Mouse (Mus musculus) megakaryocyte progenitor cell, adult 5-6 weeks (primary cell): ENCODE measurements around the gene Gm10959. TPM values are rescaled to one million over a fixed set of nuclear protein-coding genes. Genes with fewer than 3 reads are reported as not detected.

Source experiments
- ATAC-seq: replicated peaks from 2 replicates; pipeline ENCODE4 v1.8.0; 2016; ENCODE audit warnings: mild to moderate bottlenecking, moderate TSS enrichment, inconsistent platforms; ENCODE audit not compliant: poor library complexity
- total RNA-seq, 2 experiments: library from RNA; stranded (forward) in 1 of 2; stranded (reverse) in 1 of 2; fragments of 157-497, 149-512 nt in 1 of 2; fragments of 200-1000 nt in 1 of 2; gene quantifications; 2 replicates each; pipeline versions ENCODE4 v1.2.3 to v1.2.4; 2015 to 2017

Gm10959 gene
- total RNA-seq, 2 experiments from 2014 or later, result not detected

GRCm38 (mm10) chr3:122895189-122895731, 23.9 kb downstream of the Gm10959 start:
- ATAC-seq, result no peak

- no peak for ATAC-seq
Observed at GRCm38 (mm10) chr3:122894772-122895171, 24.4 kb downstream of the Gm10959 start, which contains the start of gene Fabp2. Gene Fabp2 (plus strand): TSS chr3:122895072.

GRCm38 (mm10) chr3:122888371-122888819, 30.8 kb downstream of the Gm10959 start:
- peak; percentile 79 for ATAC-seq

- ATAC-seq, result no peak
Observed at GRCm38 (mm10) chr3:122887505-122888301, 31.5 kb downstream of the Gm10959 start.

DNA sequence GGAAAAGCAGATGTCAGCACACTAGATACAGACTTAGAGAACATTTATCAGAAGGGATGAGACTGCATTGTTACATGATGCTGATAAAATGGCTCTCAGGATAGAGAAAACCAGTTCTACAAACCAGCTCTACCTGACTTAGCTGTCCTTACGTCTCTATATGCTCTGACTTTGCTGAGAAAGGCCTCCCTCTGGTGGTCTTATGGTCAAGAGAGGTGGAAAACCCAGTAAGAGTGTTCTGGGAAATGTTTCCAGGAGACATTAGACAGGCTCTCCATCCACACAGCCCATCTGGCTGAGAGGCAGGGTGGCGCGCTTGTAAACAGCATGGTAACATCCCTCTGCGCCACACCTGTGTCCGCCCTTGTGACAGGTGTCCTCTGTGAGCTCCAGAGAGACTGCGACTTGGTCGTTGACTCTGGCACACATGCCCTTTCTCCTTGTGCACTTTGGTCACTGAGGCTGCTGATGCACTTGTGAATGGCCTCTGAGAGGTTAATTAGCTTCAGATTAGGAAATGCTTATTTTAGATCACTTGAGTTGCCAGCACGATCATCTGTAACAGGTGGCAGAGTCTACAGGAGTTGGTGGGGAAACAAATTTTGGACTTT, 40.4 kb downstream of the Gm10959 start:
- ATAC-seq, result no peak

DNA sequence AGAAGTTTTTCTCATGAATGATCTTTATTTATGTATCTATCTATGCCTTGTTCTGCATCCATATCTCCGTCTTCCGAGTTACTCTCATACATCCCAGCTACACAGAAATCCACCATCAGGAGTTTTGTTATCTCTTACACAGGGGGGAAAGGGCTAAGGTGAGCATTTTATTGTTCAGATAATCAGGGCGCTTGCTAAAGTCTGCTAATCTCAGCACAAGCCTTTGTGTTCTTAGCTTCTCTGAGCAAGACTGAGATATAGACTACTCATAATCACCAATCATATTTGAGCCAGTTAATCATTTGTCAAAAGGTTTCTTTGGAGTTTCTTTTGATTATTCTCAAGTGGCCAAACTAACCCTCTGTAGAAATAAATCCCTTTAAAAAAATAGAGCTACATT, 41.6 kb downstream of the Gm10959 start:
- no peak for ATAC-seq

- ATAC-seq, result no peak
Observed at GRCm38 (mm10) chr3:122876870-122877269, 42.3 kb downstream of the Gm10959 start.

DNA sequence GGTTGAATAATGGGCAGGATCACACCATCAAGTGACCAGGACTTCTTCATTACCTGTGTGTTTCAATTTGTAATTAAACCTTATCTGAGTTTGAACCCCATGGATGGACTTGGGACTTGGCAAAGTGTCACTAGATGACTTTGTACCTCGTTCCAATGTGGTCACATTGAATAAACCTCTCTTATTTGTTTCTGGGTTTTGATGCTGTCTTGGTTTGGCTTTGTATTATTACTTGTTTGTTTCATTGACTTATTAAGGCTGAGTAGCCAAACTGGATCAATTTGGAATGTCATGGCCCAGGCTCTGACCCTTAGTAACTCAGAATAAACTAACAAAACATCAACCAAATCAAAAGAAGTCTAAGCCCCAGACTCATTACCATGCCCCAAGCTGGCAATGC, 47.6 kb downstream of the Gm10959 start:
- no peak for ATAC-seq

DNA sequence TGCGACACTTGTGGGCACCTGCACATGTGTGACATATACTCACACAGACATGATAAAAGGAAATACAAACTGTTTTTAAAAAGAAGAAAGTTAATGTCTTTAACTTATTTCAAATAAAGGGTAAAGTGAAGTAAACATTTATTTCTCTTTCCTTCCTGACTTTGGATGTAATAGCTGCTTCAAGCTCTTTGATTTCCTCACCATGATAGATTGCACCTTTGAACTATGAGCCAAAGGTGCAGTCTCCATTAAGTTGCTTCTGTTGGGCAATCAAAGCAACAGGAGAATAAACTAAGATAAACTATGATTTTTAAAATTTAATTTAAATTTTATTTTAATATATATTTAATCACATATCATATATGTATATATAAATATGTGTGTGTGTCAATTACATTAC, 50.9 kb downstream of the Gm10959 start:
- no peak for ATAC-seq

GRCm38 (mm10) chr3:122865092-122865491, 54.1 kb downstream of the Gm10959 start:
- ATAC-seq, result no peak

Other genes starting within 250 kb of the Gm10959 start
- gene Pde5a, start 190.4 kb downstream of the Gm10959 start, total RNA-seq (2015), result 1.1 TPM in 2 replicates
- 1.2 and 1.3 TPM in 2 replicates for gene Pde5a, start 190.4 kb downstream of the Gm10959 start, total RNA-seq (2017)
- gene Fabp2, start 24.3 kb downstream of the Gm10959 start, total RNA-seq (2015), result not detected in 2 replicates
- not detected in 2 replicates for gene Fabp2, start 24.3 kb downstream of the Gm10959 start, total RNA-seq (2017)
- gene 1810037I17Rik, start 4.8 kb upstream of the Gm10959 start, total RNA-seq (2015), result 65.0 and 75.6 TPM in 2 replicates
- 29.4 and 34.7 TPM in 2 replicates for gene 1810037I17Rik, start 4.8 kb upstream of the Gm10959 start, total RNA-seq (2017)
- gene Usp53, start 65.2 kb upstream of the Gm10959 start, total RNA-seq (2015), result 5.6 and 6.9 TPM in 2 replicates
- gene Usp53, start 65.2 kb upstream of the Gm10959 start, total RNA-seq (2017), result 4.5 and 5.7 TPM in 2 replicates
- gene Myoz2, start 115.7 kb upstream of the Gm10959 start, total RNA-seq (2015), result not detected in 2 replicates
- gene Myoz2, start 115.7 kb upstream of the Gm10959 start, total RNA-seq (2017), result not detected in 2 replicates